Mouse (Mus musculus): ENCODE data around the gene Gm5105. TPM values are rescaled to one million over a fixed set of nuclear protein-coding genes. Genes with fewer than 3 reads are reported as not detected.

Gene Gm5105
- polyA plus RNA-seq (2014; fragmentation: Illumina TruSeq; extraction: RNeasy Lipid Tissue Mini Kit (QIAGEN cat#74804); ENCODE audit: low read depth, low replicate concordance) = 1.5 TPM

GRCm38 (mm10) chr3:138067288-138067687 is at the start of gene Gm5105:
Gm5105 (minus strand) TSS chr3:138067388.

DNA sequence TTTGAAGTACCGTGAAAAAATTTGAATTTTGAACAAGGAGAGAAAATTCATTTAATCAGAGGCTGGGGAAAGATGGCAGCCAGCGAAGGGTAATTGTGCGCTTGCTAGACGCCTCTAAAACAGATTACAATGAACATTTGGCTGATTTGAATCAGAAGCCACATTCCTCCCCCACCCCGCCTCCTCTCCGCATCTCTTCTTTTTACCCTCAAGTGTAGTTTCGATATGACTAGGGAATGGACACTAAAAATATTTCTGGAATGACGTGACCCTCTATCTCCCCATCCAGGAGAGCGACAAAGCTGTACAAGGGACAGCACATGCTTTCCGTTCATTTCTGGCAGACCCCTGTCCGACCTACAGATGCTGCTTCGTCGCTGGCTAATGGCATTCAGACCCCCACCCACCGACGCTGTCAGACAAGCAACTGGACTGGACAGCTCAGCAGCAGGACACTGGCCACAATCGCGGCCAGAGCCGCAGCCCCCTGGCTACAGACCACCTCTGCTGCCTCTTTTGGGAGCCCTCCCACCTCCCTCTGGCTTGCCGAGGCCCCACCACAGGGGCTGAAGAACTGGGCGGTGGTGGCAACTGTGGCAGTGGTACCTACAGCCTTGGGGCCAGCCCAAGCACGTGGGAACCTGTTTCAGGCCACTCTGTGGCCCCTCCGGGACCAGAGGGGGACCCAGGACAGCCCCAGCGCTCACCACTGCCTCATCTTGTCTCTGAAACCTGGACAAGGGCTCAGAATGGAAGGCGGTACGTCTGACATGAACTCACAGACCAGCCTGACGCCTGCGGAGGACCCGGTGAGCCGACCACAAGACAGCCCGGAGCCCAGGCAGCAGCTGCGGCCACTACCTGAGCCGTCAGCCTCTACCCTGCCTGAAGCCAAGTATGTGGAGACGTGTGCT is 2.2 kb downstream of the Gm5105 start, which contains the start of gene 1110002E22Rik:
1110002E22Rik (plus strand) TSS at position 321 of the 914 bp plus-strand sequence.

Other genes starting within 250 kb of the Gm5105 start
- 87.0 TPM for gene H2afz, start 202.9 kb downstream of the Gm5105 start, polyA plus RNA-seq (2014; fragmentation: Illumina TruSeq; extraction: RNeasy Lipid Tissue Mini Kit (QIAGEN cat#74804); ENCODE audit: low read depth, low replicate concordance)
- 7.1 TPM for gene Dnajb14, start 199.7 kb downstream of the Gm5105 start, polyA plus RNA-seq (2014; fragmentation: Illumina TruSeq; extraction: RNeasy Lipid Tissue Mini Kit (QIAGEN cat#74804); ENCODE audit: low read depth, low replicate concordance)
- 110 TPM for gene Lamtor3, start 148.9 kb downstream of the Gm5105 start, polyA plus RNA-seq (2014; fragmentation: Illumina TruSeq; extraction: RNeasy Lipid Tissue Mini Kit (QIAGEN cat#74804); ENCODE audit: low read depth, low replicate concordance)
- 14.0 TPM for gene Dapp1, start 85.8 kb downstream of the Gm5105 start, polyA plus RNA-seq (2014; fragmentation: Illumina TruSeq; extraction: RNeasy Lipid Tissue Mini Kit (QIAGEN cat#74804); ENCODE audit: low read depth, low replicate concordance)
- gene 1110002E22Rik, start 2.3 kb downstream of the Gm5105 start, polyA plus RNA-seq (2014; fragmentation: Illumina TruSeq; extraction: RNeasy Lipid Tissue Mini Kit (QIAGEN cat#74804); ENCODE audit: low read depth, low replicate concordance) = 32.0 TPM
- 3.7 TPM for gene Trmt10a, start 76.1 kb upstream of the Gm5105 start, polyA plus RNA-seq (2014; fragmentation: Illumina TruSeq; extraction: RNeasy Lipid Tissue Mini Kit (QIAGEN cat#74804); ENCODE audit: low read depth, low replicate concordance)
- gene Mttp, start 77.6 kb upstream of the Gm5105 start, polyA plus RNA-seq (2014; fragmentation: Illumina TruSeq; extraction: RNeasy Lipid Tissue Mini Kit (QIAGEN cat#74804); ENCODE audit: low read depth, low replicate concordance) = 5.6 TPM
- gene 4930579F01Rik, start 126.4 kb upstream of the Gm5105 start, polyA plus RNA-seq (2014; fragmentation: Illumina TruSeq; extraction: RNeasy Lipid Tissue Mini Kit (QIAGEN cat#74804); ENCODE audit: low read depth, low replicate concordance) = not detected
- gene Adh7, start 150.4 kb upstream of the Gm5105 start, polyA plus RNA-seq (2014; fragmentation: Illumina TruSeq; extraction: RNeasy Lipid Tissue Mini Kit (QIAGEN cat#74804); ENCODE audit: low read depth, low replicate concordance) = 0.37 TPM
- gene Adh1, start 193.6 kb upstream of the Gm5105 start, polyA plus RNA-seq (2014; fragmentation: Illumina TruSeq; extraction: RNeasy Lipid Tissue Mini Kit (QIAGEN cat#74804); ENCODE audit: low read depth, low replicate concordance) = 13.0 TPM
- gene Adh6a, start 245.9 kb upstream of the Gm5105 start, polyA plus RNA-seq (2014; fragmentation: Illumina TruSeq; extraction: RNeasy Lipid Tissue Mini Kit (QIAGEN cat#74804); ENCODE audit: low read depth, low replicate concordance) = not detected

Measured in heart, adult 10 weeks (tissue).